Mouse (Mus musculus) adrenal gland, adult 18-20 months (tissue): Measurements from ENCODE around the gene Xpnpep1. TPM values are rescaled to one million over a fixed set of nuclear protein-coding genes. Genes with fewer than 3 reads are reported as not detected.

Source experiments
- DNase-seq, 2 experiments: peaks; one replicate each; pipeline ENCODE4 v3.0.0; 2021 to 2022; ENCODE audit warnings: low spot score in 2 of 2
- total RNA-seq, 2 experiments: library from RNA; stranded (reverse); gene quantifications; 1 replicate in 1 of 2; 2 replicates in 1 of 2; pipeline ENCODE4 v1.2.3; 2021

The Xpnpep1 gene
- total RNA-seq, 2 experiments from 2014 or later: 57.8 to 83.8 TPM

GRCm38 (mm10) chr19:53066934-53067333, 26.9 kb upstream of the Xpnpep1 start:
- DNase-seq: no peak

- DNase-seq: no peak
These were observed 26.5 kb upstream of the Xpnpep1 start for GRCm38 (mm10) chr19:53066531-53066930.

GRCm38 (mm10) chr19:53064972-53065361, 25.0 kb upstream of the Xpnpep1 start:
- DNase-seq: no peak

GRCm38 (mm10) chr19:53064292-53064971, 24.4 kb upstream of the Xpnpep1 start:
- no peak for DNase-seq

- DNase-seq: no peak
These were observed 22.0 kb upstream of the Xpnpep1 start for GRCm38 (mm10) chr19:53062046-53062445.

GRCm38 (mm10) chr19:53059344-53060111, 19.5 kb upstream of the Xpnpep1 start:
- DNase-seq: no peak

GRCm38 (mm10) chr19:53058726-53059334, 18.8 kb upstream of the Xpnpep1 start:
- no peak for DNase-seq

GRCm38 (mm10) chr19:53057980-53058725, 18.1 kb upstream of the Xpnpep1 start:
- DNase-seq: no peak

GRCm38 (mm10) chr19:53053355-53053754, 13.3 kb upstream of the Xpnpep1 start:
- no peak for DNase-seq

- DNase-seq: no peak
These were observed 12.1 kb upstream of the Xpnpep1 start for GRCm38 (mm10) chr19:53052031-53052670.

GRCm38 (mm10) chr19:53051288-53051985, 11.4 kb upstream of the Xpnpep1 start:
- no peak for DNase-seq

GRCm38 (mm10) chr19:53050100-53050499, 10.1 kb upstream of the Xpnpep1 start:
- no peak for DNase-seq

- DNase-seq: no peak
These were observed 7.2 kb upstream of the Xpnpep1 start for GRCm38 (mm10) chr19:53047208-53047607.

GRCm38 (mm10) chr19:53043423-53044125, 3.6 kb upstream of the Xpnpep1 start:
- no peak for DNase-seq

GRCm38 (mm10) chr19:53041570-53041969, 1.6 kb upstream of the Xpnpep1 start:
- DNase-seq: no peak

- DNase-seq: no peak
These were observed 1.1 kb upstream of the Xpnpep1 start for GRCm38 (mm10) chr19:53041133-53041510.

- DNase-seq: no peak
These were observed 924 bp downstream of the Xpnpep1 start for GRCm38 (mm10) chr19:53039090-53039489.

- DNase-seq: peak; percentile 99
These were observed 1.5 kb downstream of the Xpnpep1 start for GRCm38 (mm10) chr19:53038435-53038938.

GRCm38 (mm10) chr19:53037925-53038419, 2.0 kb downstream of the Xpnpep1 start:
- no peak for DNase-seq
